ENCODE assay signal across 28 mouse cellular contexts in the genomic region with DNA sequence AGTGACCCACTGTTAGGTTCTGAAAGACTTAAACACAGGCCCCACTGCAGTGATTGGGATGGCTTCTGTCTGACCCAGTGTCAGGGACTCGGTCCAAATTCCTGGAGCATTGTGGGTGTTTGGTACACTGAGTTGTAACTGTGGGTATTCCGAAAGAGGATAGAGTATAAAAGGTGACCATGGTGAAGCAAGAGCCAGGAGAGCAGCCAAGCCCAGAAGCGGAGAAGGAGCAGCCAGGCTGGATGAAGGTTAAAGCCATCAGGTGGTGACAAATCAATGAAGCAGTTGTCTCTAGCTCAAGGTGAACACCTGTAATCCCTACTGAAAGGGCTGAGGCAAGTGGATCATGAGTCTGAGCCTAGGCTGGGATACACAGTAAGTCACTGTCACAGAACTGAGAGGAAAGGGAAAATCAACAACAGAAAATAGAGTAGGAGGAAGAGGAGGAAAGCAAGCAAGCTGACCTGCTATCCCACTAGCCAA.
"Had no signal": no experiment of that assay in that cellular context is flagged by ENCODE, and none has a peak within 500 bp of the region (broad histone marks: within the 10 kb centered on the region; RNA-seq: fewer than 3 reads in every experiment).

No protein-coding gene starts in this region.

- H3K4me3 ChIP-seq: gastrocnemius, adult 2 months; heart, adult 2 months; heart, embryonic 13.5 days; heart, embryonic 15.5 days; hindbrain, embryonic 13.5 days; hindbrain, embryonic 15.5 days; kidney, embryonic 15.5 days; left cerebral cortex, adult 2 months; limb, embryonic 10.5 days; limb, embryonic 12.5 days; liver, embryonic 12.5 days had no signal

- H3K36me3 ChIP-seq: heart, embryonic 13.5 days; heart, embryonic 15.5 days; hindbrain, embryonic 13.5 days; hindbrain, embryonic 15.5 days; kidney, embryonic 15.5 days; limb, embryonic 10.5 days; limb, embryonic 12.5 days; liver, embryonic 12.5 days had no signal

- ATAC-seq: hindbrain, postnatal 0 days; intestine, embryonic 16.5 days; liver, embryonic 12.5 days had no signal

- H3K9ac ChIP-seq: heart, embryonic 13.5 days; heart, embryonic 15.5 days; hindbrain, embryonic 13.5 days; hindbrain, embryonic 15.5 days; kidney, embryonic 15.5 days; limb, embryonic 12.5 days; liver, embryonic 12.5 days; liver, embryonic 14.5 days had no signal

- H3K27me3 ChIP-seq: heart, embryonic 15.5 days; hindbrain, embryonic 13.5 days; hindbrain, embryonic 15.5 days; kidney, embryonic 15.5 days; limb, embryonic 12.5 days had no signal

- H3K27ac ChIP-seq: gastrocnemius, adult 2 months; heart, adult 2 months; heart, embryonic 13.5 days; heart, embryonic 15.5 days; hindbrain, embryonic 13.5 days; hindbrain, embryonic 15.5 days; hindbrain, postnatal 0 days; kidney, embryonic 15.5 days; kidney, postnatal 0 days; left cerebral cortex, adult 2 months; limb, embryonic 10.5 days; limb, embryonic 12.5 days; liver, embryonic 12.5 days; liver, embryonic 14.5 days had no signal

- H3K4me1 ChIP-seq: heart, embryonic 13.5 days; heart, embryonic 15.5 days; hindbrain, embryonic 13.5 days; hindbrain, embryonic 15.5 days; kidney, embryonic 15.5 days; limb, embryonic 10.5 days; limb, embryonic 12.5 days; liver, embryonic 12.5 days had no signal

- DNase-seq: gastrocnemius, adult 2 months; gastrocnemius, postnatal 10 days; gastrocnemius, postnatal 25 days; heart, adult 11 months; heart, adult 2 months; heart, postnatal 14 days; heart, postnatal 36 days; kidney, adult 11 months; kidney, adult 2 months; kidney, adult 9 months; kidney, postnatal 14 days; kidney, postnatal 36 days; layer of hippocampus, adult 9-11 months; liver had no signal

- H3K4me2 ChIP-seq: heart, embryonic 11.5 days; heart, embryonic 13.5 days; heart, embryonic 15.5 days; hindbrain, embryonic 13.5 days; hindbrain, embryonic 15.5 days; kidney, embryonic 15.5 days; limb, embryonic 12.5 days; liver, embryonic 12.5 days had no signal

- H3K9me3 ChIP-seq: heart, embryonic 13.5 days; heart, embryonic 15.5 days; hindbrain, embryonic 13.5 days; hindbrain, embryonic 15.5 days; kidney, embryonic 15.5 days; limb, embryonic 10.5 days; limb, embryonic 12.5 days; liver, embryonic 12.5 days had no signal
